ENCODE assay signal across 26 mouse cellular contexts in genomic region chr8:7988820-7989219, GRCm38 (mm10).
DNase-seq lines count a peak whose midpoint lies in the region; ATAC-seq lines count a peak whose summit lies in the region.
"Had no signal": no experiment of that assay in that cellular context is flagged by ENCODE, and none has a peak within 500 bp of the region (broad histone marks: within the 10 kb centered on the region; RNA-seq: fewer than 3 reads in every experiment).

No protein-coding gene starts in this region.

- no peak overlapping the region for H3K9ac ChIP-seq in forebrain, embryonic 14.5 days (ENCODE audit: low read length)
- H3K9ac ChIP-seq in hindbrain, embryonic 15.5 days: no peak overlapping the region
- H3K9ac ChIP-seq in hindbrain, embryonic 12.5 days: no peak overlapping the region
- no peak overlapping the region for H3K9ac ChIP-seq in hindbrain, embryonic 16.5 days (ENCODE audit: low read depth, low read length)
- no peak overlapping the region for H3K9ac ChIP-seq in neural tube, embryonic 15.5 days (replicated peaks)
- H3K9ac ChIP-seq: embryonic facial prominence, embryonic 13.5 days; forebrain, embryonic 13.5 days; forebrain, postnatal 0 days; heart, embryonic 12.5 days; heart, embryonic 15.5 days had no signal

- H3K27me3 ChIP-seq in forebrain, embryonic 14.5 days (replicated peaks; ENCODE audit: control insufficient read depth, insufficient read depth, low read length): no peaks in the 10 kb centered on the region
- no peaks in the 10 kb centered on the region for H3K27me3 ChIP-seq in forebrain, embryonic 10.5 days (ENCODE audit: poor library complexity, severe bottlenecking)
- H3K27me3 ChIP-seq in hindbrain, embryonic 15.5 days: no peaks in the 10 kb centered on the region
- no peaks in the 10 kb centered on the region for H3K27me3 ChIP-seq in hindbrain, embryonic 12.5 days
- H3K27me3 ChIP-seq in hindbrain, embryonic 16.5 days (replicated peaks; ENCODE audit: control insufficient read depth, insufficient read depth, low read length): no peaks in the 10 kb centered on the region
- no peaks in the 10 kb centered on the region for H3K27me3 ChIP-seq in neural tube, embryonic 15.5 days (replicated peaks)
- H3K27me3 ChIP-seq: embryonic facial prominence, embryonic 13.5 days; forebrain, embryonic 13.5 days; heart, embryonic 12.5 days; heart, embryonic 15.5 days had no signal

- no peaks in the 10 kb centered on the region for H3K9me3 ChIP-seq in forebrain, embryonic 14.5 days (replicated peaks; ENCODE audit: control insufficient read depth, low read length)
- H3K9me3 ChIP-seq in forebrain, embryonic 10.5 days: no peaks in the 10 kb centered on the region
- H3K9me3 ChIP-seq in hindbrain, embryonic 15.5 days: no peaks in the 10 kb centered on the region
- no peaks in the 10 kb centered on the region for H3K9me3 ChIP-seq in hindbrain, embryonic 12.5 days (replicated peaks)
- no peaks in the 10 kb centered on the region for H3K9me3 ChIP-seq in hindbrain, embryonic 16.5 days (ENCODE audit: control insufficient read depth, low read length)
- H3K9me3 ChIP-seq in neural tube, embryonic 15.5 days (replicated peaks): no peaks in the 10 kb centered on the region
- H3K9me3 ChIP-seq: embryonic facial prominence, embryonic 10.5 days; embryonic facial prominence, embryonic 13.5 days; forebrain, embryonic 13.5 days; heart, embryonic 12.5 days; heart, embryonic 15.5 days had no signal

- H3K4me1 ChIP-seq in forebrain, embryonic 14.5 days (ENCODE audit: control insufficient read depth, insufficient read depth, low read length): no peaks in the 10 kb centered on the region
- no peaks in the 10 kb centered on the region for H3K4me1 ChIP-seq in forebrain, embryonic 10.5 days
- H3K4me1 ChIP-seq in hindbrain, embryonic 15.5 days (replicated peaks): no peaks in the 10 kb centered on the region
- no peaks in the 10 kb centered on the region for H3K4me1 ChIP-seq in hindbrain, embryonic 12.5 days
- H3K4me1 ChIP-seq in hindbrain, embryonic 16.5 days (ENCODE audit: control insufficient read depth, insufficient read depth, low read depth, low read length): no peaks in the 10 kb centered on the region
- H3K4me1 ChIP-seq in neural tube, embryonic 15.5 days: no peaks in the 10 kb centered on the region
- H3K4me1 ChIP-seq: embryonic facial prominence, embryonic 10.5 days; embryonic facial prominence, embryonic 13.5 days; forebrain, embryonic 13.5 days; heart, embryonic 12.5 days; heart, embryonic 15.5 days had no signal

- 40% methylated on average over 3 of the region's 3 CpGs for WGBS in forebrain, embryonic 14.5 days
- 84% methylated on average over 3 of the region's 3 CpGs for WGBS in forebrain, embryonic 10.5 days
- 67% methylated on average over 3 of the region's 3 CpGs for WGBS in hindbrain, embryonic 15.5 days
- 81% methylated on average over 3 of the region's 3 CpGs for WGBS in hindbrain, embryonic 12.5 days
- WGBS in hindbrain, embryonic 16.5 days: 69% methylated on average over 3 of the region's 3 CpGs
- 51% methylated on average over 3 of the region's 3 CpGs for WGBS in neural tube, embryonic 15.5 days

- H3K36me3 ChIP-seq in forebrain, embryonic 14.5 days (ENCODE audit: control insufficient read depth, insufficient read depth, low read length): no peaks in the 10 kb centered on the region
- H3K36me3 ChIP-seq in forebrain, embryonic 10.5 days (replicated peaks): no peaks in the 10 kb centered on the region
- H3K36me3 ChIP-seq in hindbrain, embryonic 15.5 days: no peaks in the 10 kb centered on the region
- H3K36me3 ChIP-seq in hindbrain, embryonic 12.5 days: no peaks in the 10 kb centered on the region
- H3K36me3 ChIP-seq in hindbrain, embryonic 16.5 days (ENCODE audit: control insufficient read depth, insufficient read depth, low read length): no peaks in the 10 kb centered on the region
- no peaks in the 10 kb centered on the region for H3K36me3 ChIP-seq in neural tube, embryonic 15.5 days
- H3K36me3 ChIP-seq: embryonic facial prominence, embryonic 10.5 days; embryonic facial prominence, embryonic 13.5 days; heart, embryonic 12.5 days; heart, embryonic 15.5 days had no signal

- H3K27ac ChIP-seq in forebrain, embryonic 14.5 days (ENCODE audit: low read depth, low read length): no peak overlapping the region
- H3K27ac ChIP-seq in forebrain, embryonic 10.5 days: no peak overlapping the region
- H3K27ac ChIP-seq in hindbrain, embryonic 15.5 days (replicated peaks): no peak overlapping the region
- H3K27ac ChIP-seq in hindbrain, embryonic 12.5 days: no peak overlapping the region
- no peak overlapping the region for H3K27ac ChIP-seq in hindbrain, embryonic 16.5 days (ENCODE audit: low read depth, low read length)
- H3K27ac ChIP-seq in neural tube, embryonic 15.5 days (replicated peaks): no peak overlapping the region
- H3K27ac ChIP-seq: embryonic facial prominence, embryonic 10.5 days; embryonic facial prominence, embryonic 13.5 days; forebrain, embryonic 13.5 days; heart, embryonic 15.5 days had no signal

- H3K4me2 ChIP-seq in forebrain, embryonic 14.5 days (ENCODE audit: low read length): no peak overlapping the region
- H3K4me2 ChIP-seq in hindbrain, embryonic 15.5 days: no peak overlapping the region
- H3K4me2 ChIP-seq in hindbrain, embryonic 12.5 days (replicated peaks): no peak overlapping the region
- no peak overlapping the region for H3K4me2 ChIP-seq in hindbrain, embryonic 16.5 days (ENCODE audit: low read length)
- H3K4me2 ChIP-seq in neural tube, embryonic 15.5 days: no peak overlapping the region
- H3K4me2 ChIP-seq: embryonic facial prominence, embryonic 13.5 days; forebrain, embryonic 13.5 days; heart, embryonic 12.5 days; heart, embryonic 15.5 days had no signal

- peak; percentile 10 for DNase-seq in forebrain, embryonic 14.5 days (ENCODE audit: low spot score)
- no peak for DNase-seq in forebrain, embryonic 10.5 days (ENCODE audit: extremely low spot score, low spot score)
- no peak for DNase-seq in cerebellum, adult 8-10 months
- DNase-seq: adrenal gland, adult 8-10 months; adrenal gland, postnatal 25 days; cerebellum, adult 11-12 months; cerebellum, adult 9-10 months; cerebellum, postnatal 25 days; embryo, embryonic 11 days; forebrain, postnatal 0 days; gastrocnemius, postnatal 25 days; heart, adult 18-20 months; heart, postnatal 10 days; heart, postnatal 36 days had no signal

- no peak overlapping the region for H3K4me3 ChIP-seq in forebrain, embryonic 14.5 days (ENCODE audit: low read depth, low read length)
- H3K4me3 ChIP-seq in forebrain, embryonic 10.5 days: no peak overlapping the region
- H3K4me3 ChIP-seq in hindbrain, embryonic 15.5 days: no peak overlapping the region
- H3K4me3 ChIP-seq in hindbrain, embryonic 12.5 days: no peak overlapping the region
- no peak overlapping the region for H3K4me3 ChIP-seq in hindbrain, embryonic 16.5 days (ENCODE audit: low read length)
- no peak overlapping the region for H3K4me3 ChIP-seq in neural tube, embryonic 15.5 days (replicated peaks)
- H3K4me3 ChIP-seq: embryonic facial prominence, embryonic 10.5 days; embryonic facial prominence, embryonic 13.5 days; erythroblast, embryonic 14.5 days; forebrain, embryonic 13.5 days; heart, embryonic 12.5 days; heart, embryonic 15.5 days had no signal

- 0 out of 2 replicates have a peak, but pooled peaks have one; percentile 7 for ATAC-seq in forebrain, embryonic 14.5 days
- ATAC-seq in hindbrain, embryonic 15.5 days (ENCODE audit: low FRiP score, low read depth): peak; percentile 34; the same call in 1 of the 2 replicates
- ATAC-seq in hindbrain, embryonic 12.5 days (ENCODE audit: low FRiP score): no peak
- 0 out of 2 replicates have a peak, but pooled peaks have one; percentile 42 for ATAC-seq in hindbrain, embryonic 16.5 days
- peak; percentile 81 for ATAC-seq in neural tube, embryonic 15.5 days (ENCODE audit: low FRiP score)
- ATAC-seq: activated CD4-positive, CD25-positive, alpha-beta regulatory T cell, adult 4 months; forebrain, postnatal 0 days; intestine, postnatal 0 days had no signal
